Mouse (Mus musculus): ENCODE results near the gene Kirrel3.

Gene Kirrel3

DNA sequence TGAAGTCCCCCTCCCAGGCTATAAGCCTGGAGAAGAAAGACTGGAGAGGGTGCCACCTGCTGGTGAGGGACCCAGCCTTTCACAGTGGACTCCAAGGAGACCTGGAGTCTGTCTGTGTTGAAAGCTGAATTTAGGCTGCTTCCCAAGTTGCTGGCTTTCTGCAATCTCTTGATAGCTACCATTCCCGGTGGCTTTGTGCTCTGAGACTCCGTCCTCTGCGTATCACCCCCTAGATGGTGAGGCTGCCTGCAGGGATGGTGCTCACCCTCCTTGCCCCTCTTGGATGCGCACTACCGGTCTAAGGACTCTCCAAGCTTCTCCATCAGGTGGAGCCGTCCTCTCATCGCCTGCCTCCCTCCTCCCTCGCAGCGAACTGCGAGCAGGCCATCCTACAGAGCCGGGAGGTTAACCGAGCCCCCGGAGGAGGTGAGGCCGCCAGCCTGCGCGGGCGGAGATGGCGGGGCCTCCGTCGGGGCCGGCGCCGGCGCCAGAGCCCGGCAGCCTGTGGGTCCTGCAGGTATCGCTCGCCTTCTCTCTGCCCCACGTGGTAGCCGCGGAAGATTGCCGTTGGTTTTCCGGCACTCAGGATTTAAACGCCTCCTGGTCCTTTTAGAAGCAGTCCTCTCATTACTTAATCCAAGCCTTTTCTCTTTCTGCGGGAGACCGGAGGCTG lies at the start of gene Kirrel3:
TSS of gene Kirrel3 (plus strand) at position 136 of the 673 bp plus-strand sequence.
- in situ Hi-C loops (cut with MboI), result no loop called here

DNA sequence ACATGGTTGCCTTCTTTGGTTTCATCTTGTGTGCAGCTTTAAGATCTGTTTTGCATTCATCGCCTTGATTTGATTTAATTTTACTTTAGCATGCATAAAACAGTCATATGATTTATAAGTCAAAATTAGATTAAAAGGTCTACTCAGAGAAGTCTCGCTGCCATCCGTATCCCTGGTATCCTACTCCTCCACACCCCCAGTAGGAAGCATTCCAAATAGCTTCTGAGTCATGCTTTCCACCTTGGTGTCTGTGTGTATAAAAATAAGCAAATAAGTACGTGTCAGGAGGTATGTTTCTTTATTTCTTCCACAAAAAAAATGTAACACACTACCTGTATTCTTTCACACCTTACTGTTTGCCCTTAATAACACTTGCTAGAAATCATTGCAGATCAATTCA lies 45.0 kb upstream of the Kirrel3 start:
- in situ Hi-C loops (cut with MboI), result no loop called here

DNA sequence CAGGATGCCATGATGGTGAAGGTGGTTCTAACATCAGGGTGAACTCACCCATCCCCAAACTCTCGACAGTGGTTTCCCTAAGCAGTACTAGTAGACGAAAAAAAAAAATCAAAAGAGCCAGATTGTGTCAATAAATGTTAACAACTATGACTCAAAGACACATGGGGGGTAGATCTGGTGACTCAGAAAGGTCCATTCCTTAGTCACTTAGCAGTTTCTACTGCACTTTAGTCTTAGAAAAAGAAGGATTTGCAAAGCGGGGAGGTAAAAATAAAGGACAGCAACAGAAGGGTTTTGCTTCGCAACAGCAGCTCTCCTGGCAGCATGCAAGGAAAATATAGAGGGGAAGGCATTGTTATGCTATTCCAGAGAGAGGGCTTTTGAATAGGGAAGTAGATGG lies 41.7 kb upstream of the Kirrel3 start:
- in situ Hi-C loops (cut with MboI), result no loop called here

DNA sequence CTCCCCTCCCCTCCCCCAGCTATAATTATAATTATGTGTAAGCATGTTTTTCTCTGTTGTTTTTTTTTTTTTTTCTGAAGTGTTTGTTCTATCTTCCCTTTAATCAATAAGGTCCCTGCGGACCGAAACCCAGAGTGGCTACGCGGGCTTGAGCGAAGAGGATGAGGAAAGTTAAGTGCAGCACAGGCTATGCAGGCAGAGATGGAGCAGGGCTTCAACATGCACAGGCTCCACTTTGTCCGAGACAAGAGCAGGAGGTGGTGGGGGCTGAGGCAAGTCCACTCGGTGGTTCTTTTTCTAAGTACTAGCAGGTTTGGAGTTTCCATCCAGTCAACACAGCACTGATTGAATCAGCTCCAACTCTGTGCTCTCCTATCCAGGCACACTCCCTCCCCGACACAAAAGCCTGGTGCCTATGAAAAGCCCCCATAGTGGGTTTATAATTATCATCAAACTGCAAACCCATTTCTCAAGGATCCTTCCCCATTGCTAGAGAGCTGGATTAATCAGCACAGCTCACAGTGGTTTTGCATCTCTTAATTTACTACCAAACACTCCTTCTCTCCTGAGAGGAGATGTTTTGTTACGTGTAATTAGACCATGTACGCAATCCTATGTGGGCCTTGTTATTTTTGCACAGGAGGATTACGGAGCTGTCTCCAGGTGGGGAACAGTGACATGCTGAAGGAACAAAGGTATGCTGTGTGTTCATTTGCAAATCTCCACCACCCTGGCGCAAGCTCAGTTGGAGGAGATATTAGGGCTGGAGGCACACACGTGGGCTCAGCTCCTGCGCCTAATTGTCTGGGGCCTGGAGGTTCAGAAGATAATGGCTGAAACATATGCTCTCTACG lies 39.0 kb upstream of the Kirrel3 start:
- in situ Hi-C loops (cut with MboI), result no loop called here

DNA sequence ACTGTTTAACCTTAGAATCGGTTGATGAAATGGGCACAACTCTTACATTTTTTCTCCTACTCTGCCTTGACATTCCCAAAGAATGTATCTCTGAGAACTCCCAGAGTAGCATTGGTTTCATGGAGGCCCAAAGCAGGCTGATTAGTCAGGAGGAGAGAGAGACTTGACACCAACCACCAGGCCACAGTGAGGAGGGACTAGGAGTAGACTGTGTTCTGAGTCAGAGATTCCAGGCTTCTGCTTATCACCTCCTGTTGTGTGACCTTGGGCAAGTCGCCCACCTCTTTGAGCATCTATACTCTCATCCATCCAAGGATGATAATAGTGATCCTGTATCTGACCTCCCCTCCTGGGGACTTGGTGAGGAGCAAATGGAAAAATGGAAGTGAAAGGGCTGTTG lies 38.0 kb upstream of the Kirrel3 start:
- in situ Hi-C loops (cut with MboI), result no loop called here

DNA sequence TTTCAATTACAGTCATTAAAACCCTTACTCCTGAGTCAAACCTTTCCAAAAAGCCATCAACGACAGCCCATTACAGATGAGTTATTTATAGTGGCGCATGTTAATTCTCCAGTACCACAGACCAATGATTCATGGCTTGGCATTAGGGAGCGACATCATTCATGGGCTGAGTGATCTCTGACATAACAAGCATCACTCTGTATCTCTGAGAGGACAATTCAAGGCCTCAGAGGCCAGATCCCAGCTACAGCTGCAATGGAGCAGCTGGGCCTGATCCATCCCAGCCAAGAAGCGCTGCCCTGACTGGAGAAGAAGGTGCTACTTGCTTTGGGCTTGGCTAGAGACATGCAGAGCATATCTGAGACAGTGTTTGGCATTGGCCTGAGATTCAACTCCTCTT lies 37.2 kb upstream of the Kirrel3 start:
- in situ Hi-C loops (cut with MboI), result no loop called here

DNA sequence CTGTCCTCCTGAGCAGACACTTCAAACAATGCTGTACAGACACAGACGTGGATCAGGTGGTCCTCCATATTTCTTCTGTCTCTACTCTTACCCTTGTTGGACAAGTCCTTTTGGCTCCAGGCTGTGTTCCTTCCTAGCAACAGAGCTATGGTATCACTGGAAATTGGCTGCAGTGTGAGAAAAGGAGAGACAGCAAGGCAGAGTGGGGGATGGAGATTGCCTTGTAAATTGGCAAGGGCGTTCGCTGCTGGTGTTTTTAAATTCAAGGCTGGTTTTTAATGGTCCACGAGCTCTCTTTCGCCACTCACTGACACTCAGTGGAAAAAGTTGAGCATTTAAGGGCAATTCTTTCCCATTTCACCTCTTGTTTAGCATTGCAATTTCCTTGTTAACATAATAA lies 27.5 kb upstream of the Kirrel3 start:
- in situ Hi-C loops (cut with MboI), result no loop called here

DNA sequence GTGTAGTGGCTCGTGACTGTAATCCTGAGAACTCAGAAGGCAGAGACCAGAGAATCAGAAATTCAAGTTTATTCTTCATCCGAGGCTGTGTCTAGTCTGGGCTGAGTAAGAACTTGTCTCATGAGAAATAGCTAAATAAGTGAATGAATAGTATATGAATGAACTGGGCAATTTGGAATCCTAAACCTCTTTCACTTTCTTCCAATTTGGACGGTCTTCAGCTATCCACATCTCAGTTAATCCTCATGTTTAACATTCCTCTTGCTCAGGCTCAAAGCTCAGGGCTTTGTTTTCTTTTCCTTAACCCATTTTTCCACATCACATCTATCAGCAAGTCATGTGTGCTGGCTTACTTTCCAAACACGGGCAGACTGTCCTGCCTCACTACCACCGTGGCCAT lies 25.7 kb upstream of the Kirrel3 start:
- in situ Hi-C loops (cut with MboI), result no loop called here

DNA sequence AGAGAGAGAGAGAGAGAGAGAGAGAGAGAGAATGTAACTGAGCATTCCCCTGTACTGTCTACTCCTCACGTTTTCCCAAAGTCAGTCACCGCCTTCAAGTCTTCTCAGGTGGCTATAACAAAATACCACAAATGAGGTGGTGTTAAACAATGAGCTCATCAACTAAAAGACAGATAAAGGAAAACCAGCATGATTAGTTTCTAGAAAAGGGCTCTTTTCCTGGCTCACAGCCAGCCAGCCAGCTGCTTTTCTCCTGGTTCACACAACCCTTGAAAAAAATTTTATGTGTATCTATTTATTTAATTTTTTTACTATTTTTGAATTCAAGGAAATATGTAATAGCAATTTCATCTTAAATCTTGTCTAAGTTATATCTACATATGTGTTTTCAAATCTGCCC lies 22.0 kb upstream of the Kirrel3 start:
- in situ Hi-C loops (cut with MboI), result no loop called here

DNA sequence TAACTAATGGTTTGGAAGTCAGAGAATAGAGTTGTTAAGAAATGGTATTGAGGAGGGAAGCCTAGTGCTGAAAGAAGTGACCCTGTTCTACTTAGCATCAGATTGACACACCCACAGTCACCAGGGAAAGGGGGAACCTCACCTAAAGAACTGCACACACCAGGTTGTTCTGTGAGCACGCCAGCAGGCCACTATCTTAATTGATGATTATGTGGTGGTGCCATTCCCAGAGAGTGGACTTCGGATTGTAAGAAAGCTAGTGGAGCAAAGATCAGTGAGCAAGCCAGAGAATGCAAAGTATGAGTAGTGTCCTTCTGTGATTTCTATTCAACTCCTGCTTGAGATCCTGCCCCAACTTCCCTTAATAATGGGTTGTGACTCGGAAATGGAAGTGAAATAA lies 19.6 kb upstream of the Kirrel3 start:
- in situ Hi-C loops (cut with MboI), result no loop called here

DNA sequence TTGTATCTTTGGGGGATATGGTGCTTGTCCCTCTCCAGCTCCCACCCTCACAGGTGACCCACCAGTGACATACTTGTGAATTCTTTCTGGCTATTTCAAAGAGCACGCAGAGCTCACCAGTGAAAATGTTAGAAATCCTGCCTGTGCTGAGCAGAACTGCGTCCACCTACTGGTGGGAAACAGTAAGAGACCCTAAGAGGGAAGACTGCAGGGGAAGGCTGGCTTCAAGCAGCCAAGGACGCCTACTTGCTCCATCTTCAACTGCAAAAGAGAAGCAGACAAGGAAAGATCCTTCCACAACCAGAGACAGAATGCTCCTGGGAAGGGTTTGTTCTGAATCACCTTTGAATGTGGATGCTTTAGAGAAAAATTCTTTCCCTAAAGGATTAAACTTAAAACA lies 16.5 kb upstream of the Kirrel3 start:
- in situ Hi-C loops (cut with MboI), result no loop called here

DNA sequence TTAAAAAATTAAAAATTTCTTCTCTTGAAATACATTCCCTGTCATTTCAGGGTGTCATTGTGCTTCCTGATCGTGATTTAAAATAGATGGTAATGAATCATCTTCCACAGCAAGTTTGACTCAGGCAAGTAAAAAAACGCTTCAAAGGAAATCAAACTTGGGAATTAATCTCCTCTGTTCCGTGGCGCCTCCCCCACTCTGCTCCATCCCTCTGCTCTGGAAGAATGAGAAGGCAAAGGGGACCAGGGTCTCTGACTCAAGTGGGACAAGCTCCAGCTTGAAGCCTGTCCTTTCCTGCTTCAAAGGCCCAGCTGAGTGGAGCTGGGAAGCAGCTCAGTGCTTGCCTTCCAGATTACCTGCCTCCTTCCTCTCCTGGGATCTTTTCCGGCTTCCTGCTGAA lies 9.5 kb upstream of the Kirrel3 start:
- in situ Hi-C loops (cut with MboI), result no loop called here

DNA sequence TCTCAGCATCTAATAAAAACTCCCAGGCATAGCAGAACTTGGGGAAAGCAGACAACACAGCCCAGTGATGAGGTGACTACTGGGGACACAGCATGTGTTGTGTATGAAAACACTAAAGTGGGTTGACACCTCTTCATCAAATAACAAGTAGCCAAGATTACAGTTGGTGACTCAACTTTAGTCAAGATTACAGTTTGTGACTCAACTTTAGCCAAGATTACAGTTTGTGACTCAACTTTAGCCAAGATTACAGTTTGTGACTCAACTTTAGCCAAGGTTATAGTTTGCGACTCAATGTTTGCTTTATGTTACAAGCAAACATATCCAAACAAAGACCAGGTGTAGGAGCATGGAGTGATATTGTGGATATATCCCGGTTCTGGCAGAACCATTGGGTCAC lies 7.2 kb upstream of the Kirrel3 start:
- in situ Hi-C loops (cut with MboI), result no loop called here

DNA sequence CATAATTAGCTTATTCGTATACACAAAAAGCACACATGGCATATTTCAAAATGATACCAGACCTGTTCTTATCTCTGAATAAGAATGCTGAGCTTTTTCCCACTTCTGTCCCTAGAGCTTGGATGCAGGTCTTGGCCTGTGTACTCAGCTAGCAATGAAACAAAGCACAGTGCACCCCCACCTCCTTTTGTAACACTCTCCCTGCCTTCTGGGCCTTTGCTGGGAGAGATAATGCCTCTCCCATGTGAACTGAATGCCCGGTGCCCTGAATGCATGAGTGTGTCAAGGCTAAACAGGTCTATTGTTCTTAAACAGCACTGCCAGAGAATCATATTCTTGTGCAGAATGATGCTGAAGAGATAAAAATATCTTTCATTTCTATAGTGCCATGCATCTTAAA lies 2.5 kb upstream of the Kirrel3 start:
- in situ Hi-C loops (cut with MboI), result no loop called here

DNA sequence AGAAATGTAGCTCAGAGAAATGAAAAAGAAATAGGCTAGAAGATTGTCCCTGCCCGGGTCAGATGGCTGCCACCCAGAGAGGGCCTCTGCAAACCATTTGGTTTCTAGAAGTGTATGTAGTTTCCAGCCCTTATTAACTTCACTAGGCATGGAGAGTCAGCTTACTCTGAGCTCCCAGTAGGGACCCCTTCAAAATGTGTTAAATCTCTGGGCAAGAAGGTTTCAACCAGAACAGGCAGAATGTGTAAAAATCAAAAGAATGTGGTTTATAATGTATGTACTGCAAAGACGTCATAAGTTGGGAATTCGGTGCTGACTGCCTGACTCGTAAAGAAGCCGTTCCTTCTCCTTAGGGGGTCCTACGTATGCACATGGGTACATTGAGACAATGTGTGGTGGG lies 1.0 kb upstream of the Kirrel3 start:
- in situ Hi-C loops (cut with MboI), result no loop called here

DNA sequence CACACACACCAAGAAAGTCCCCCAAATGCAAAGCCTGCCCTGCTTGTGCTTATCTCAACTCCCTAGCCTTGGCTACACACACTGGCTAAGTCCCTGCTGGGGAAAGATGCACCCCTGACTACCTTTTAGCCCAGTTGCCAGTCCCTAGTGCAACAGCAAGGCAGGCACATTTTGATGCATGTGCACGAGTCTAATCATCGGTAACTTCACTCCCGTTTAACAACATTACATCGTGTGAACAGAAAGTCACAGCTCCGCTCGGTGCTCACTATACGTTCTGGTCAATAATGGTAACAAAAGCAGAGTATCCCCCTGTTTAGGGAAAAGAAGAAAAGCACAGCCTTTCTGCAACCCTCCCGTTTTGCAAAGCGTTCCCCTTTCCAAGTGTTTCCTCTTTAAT lies 2.6 kb downstream of the Kirrel3 start:
- in situ Hi-C loops (cut with MboI), result no loop called here

DNA sequence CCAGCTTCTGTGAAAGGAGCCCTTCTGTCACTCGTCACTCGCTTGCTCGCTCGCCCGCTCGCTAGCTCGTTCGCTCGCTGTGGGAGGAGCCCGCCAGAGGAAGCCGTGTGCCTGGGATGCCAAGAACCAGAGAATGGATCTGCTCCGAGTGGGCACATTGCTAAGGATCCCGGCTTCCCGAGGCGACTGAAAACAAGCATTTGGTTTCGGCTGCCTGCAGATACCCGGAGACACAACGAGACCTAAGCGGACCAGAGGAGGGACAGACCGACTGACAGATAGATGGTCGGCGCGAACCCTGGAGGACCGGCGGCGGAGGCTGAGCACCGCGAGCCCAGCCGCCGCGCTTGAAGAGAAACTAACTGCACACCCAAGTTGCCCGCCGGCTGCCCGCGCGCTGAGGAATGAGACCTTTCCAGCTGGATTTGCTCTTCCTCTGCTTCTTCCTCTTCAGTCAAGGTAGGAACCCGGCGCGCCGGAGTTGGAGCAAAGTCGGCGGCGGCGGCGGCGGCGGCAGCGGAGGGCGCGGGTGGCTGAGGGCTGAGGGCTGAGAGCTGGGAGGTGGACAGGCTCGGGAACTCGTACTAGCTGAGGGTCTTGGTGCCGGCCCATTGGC lies 3.1 kb downstream of the Kirrel3 start:
- in situ Hi-C loops (cut with MboI), result no loop called here

DNA sequence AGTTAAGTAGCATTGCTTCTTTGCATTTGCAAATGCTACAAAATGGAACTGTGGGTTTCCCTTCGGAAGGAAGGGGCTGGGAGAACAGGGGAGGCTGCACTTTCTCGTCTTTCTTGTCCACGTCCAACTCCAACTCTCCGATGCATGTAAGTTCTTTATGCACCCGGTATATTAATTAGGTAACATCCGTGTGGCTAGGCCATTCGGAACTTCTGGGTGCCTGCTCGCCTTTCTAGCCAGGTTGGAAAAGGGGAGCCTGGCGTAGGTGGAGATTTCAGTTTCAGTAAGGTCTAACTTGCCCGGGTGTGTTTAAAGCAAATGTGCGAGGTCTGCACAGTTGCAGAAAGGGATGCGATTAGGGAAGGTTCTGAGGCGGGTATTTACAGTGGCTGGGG lies 3.6 kb downstream of the Kirrel3 start:
- in situ Hi-C loops (cut with MboI), result no loop called here

DNA sequence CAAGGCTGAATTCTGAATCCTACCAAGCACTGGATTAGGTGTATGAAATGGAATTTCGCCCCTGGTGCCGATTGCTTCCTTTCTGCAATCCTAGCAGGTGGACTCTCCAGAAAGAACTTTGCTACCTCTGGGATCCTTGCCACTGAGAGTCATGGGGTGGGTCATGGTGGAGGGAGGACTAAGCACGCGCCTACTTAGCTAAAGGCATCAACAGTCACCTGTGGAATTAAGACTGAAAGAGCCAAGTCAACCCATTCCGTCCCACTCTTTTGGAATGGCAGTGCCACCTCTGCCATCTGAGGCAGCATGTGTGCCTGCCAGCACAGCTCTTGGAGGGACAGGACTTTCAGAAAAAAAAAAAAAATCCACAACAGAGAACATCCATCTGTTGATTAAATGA lies 4.1 kb downstream of the Kirrel3 start:
- in situ Hi-C loops (cut with MboI), result no loop called here

DNA sequence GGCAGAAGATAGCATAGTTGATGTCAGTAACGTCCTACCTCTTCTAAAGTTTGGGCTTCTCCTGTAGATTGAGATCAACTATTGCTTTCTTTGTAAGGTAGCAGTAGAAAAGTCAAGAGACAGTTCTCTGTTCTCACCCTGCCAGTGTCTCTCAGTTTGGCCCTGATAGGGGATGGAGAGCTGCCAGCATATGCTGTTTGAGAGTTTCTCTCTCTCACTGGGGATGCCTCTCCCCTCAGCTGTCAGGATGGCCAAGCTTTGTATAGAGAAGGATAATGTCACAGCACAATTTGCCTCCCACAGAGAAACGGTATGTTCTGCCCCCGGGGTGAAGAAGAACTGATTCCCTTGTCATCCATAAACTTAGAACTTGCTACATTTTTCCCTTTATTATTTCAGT lies 6.4 kb downstream of the Kirrel3 start:
- in situ Hi-C loops (cut with MboI), result no loop called here

DNA sequence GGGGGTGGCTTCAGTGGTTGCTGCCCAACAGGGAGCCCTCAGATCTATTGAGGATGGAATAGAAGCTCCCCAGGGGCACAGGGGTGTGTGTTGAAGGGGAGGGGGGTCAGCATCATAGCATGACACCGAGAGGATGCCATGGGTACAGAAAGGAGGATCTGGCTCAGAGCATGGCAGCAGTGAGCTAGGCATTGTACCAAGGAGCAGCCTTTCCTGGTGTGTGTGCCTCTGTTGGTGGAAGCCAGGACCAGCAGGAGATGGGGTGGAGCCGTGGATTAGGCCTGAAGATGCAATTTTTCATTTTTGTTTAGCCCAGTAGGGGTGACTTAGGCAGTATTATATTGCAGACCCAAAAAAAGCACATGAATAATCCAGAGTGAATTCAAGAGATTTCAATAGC lies 7.9 kb downstream of the Kirrel3 start:
- in situ Hi-C loops (cut with MboI), result no loop called here

DNA sequence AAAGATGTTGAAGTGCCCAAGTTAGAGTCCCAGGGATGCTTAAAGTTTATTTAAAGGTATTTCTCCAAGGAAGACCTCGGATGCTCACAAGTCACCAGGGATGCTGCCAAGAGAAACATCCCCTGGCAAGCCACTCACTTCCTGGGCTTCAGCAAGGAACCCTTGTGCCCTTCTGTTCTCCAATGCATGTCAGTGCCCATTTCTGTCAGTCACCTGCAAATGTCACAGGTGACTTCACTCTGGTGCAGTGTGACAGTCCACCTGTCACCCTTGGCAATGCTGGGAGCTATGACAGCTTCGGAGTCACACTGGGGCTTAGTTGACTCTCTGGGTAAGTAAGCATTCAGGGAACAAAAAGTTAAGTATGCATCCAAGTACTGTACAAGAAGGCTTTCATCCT lies 12.4 kb downstream of the Kirrel3 start:
- in situ Hi-C loops (cut with MboI), result no loop called here

DNA sequence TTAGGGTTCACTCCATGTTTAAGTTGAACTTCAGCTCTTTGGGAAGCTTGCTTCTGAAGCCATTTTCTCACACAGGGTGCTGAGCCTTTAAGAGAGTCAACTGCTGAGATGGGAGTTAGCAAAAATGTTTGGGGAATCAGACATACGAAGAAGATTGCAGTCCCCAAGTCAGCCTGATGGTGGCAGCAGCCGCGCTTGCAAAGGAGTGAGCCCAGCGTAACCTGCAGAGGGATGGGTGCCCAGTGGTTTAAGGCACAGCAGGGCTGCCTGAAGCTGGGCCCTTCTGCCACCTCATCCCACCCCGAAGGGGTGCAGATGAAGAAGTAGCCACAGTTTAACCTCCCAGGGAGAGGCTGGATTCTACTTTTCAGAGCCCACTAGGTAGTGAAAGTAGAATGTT lies 13.0 kb downstream of the Kirrel3 start:
- in situ Hi-C loops (cut with MboI), result no loop called here
